Mouse (Mus musculus): Measurements from ENCODE around the gene Sec14l1. TPM values are rescaled to one million over a fixed set of nuclear protein-coding genes. Genes with fewer than 3 reads are reported as not detected.

The Sec14l1 gene
- polyA plus RNA-seq, 1 experiment from 2014 or later = 57.0 TPM

- peaks cover 31% of the 10 kb centered on the region for H3K36me3 ChIP-seq
- no peaks in the 10 kb centered on the region for H3K9me3 ChIP-seq
- no peak for DNase-seq (ENCODE audit: low spot score)
- H3K4me3 ChIP-seq = no peak overlapping the region
- H3K27me3 ChIP-seq (ENCODE audit: insufficient read depth, poor library complexity, severe bottlenecking) = no peaks in the 10 kb centered on the region
- H3K4me1 ChIP-seq (replicated peaks) = peaks cover 59% of the 10 kb centered on the region
- 82% methylated on average over 13 of the region's 13 CpGs for WGBS
- H3K27ac ChIP-seq = no peak overlapping the region
Measured at GRCm38 (mm10) chr11:117127250-117127837, 12.4 kb downstream of the Sec14l1 start.

GRCm38 (mm10) chr11:117127931-117128548, 13.1 kb downstream of the Sec14l1 start:
- Histone ChIP-seq H3K4me3 (no peak overlapping the region), H3K36me3 (peaks cover 31% of the 10 kb centered on the region), H3K9me3 (no peaks in the 10 kb centered on the region), H3K27me3 (ENCODE audit: insufficient read depth, poor library complexity, severe bottlenecking) (no peaks in the 10 kb centered on the region), H3K4me1 (replicated peaks) (peaks cover 52% of the 10 kb centered on the region), H3K27ac (peak overlapping the region; percentile 42; the same call in 1 of the 2 replicates)
- WGBS = 65% methylated on average over 12 of the region's 12 CpGs
- DNase-seq (ENCODE audit: low spot score) = no peak

GRCm38 (mm10) chr11:117129473-117129872, 14.5 kb downstream of the Sec14l1 start:
- peak overlapping the region; percentile 71 for H3K27ac ChIP-seq
- WGBS = 60% methylated on average over 11 of the region's 11 CpGs

GRCm38 (mm10) chr11:117130068-117130467, 15.1 kb downstream of the Sec14l1 start:
- DNase-seq (ENCODE audit: low spot score) = no peak
- H3K36me3 ChIP-seq = peaks cover 22% of the 10 kb centered on the region
- no peaks in the 10 kb centered on the region for H3K27me3 ChIP-seq (ENCODE audit: insufficient read depth, poor library complexity, severe bottlenecking)
- 82% methylated on average over 8 of the region's 8 CpGs for WGBS
- peaks cover 47% of the 10 kb centered on the region for H3K4me1 ChIP-seq (replicated peaks)
- no peaks in the 10 kb centered on the region for H3K9me3 ChIP-seq
- H3K27ac ChIP-seq = peak overlapping the region; percentile 71
- no peak overlapping the region for H3K4me3 ChIP-seq

More at GRCm38 (mm10) chr11:117129473-117129872, 14.5 kb downstream of the Sec14l1 start:
- no peaks in the 10 kb centered on the region for H3K9me3 ChIP-seq
- no peak for DNase-seq (ENCODE audit: low spot score)
- peaks cover 22% of the 10 kb centered on the region for H3K36me3 ChIP-seq
- no peaks in the 10 kb centered on the region for H3K27me3 ChIP-seq (ENCODE audit: insufficient read depth, poor library complexity, severe bottlenecking)
- no peak overlapping the region for H3K4me3 ChIP-seq
- peaks cover 42% of the 10 kb centered on the region for H3K4me1 ChIP-seq (replicated peaks)

- no peak overlapping the region for H3K27ac ChIP-seq
- WGBS = 65% methylated on average over 5 of the region's 5 CpGs
- H3K4me1 ChIP-seq (replicated peaks) = peaks cover 51% of the 10 kb centered on the region
Measured at GRCm38 (mm10) chr11:117130888-117131287, 15.9 kb downstream of the Sec14l1 start.

GRCm38 (mm10) chr11:117131450-117131849, 16.5 kb downstream of the Sec14l1 start:
- no peak overlapping the region for H3K27ac ChIP-seq

More at GRCm38 (mm10) chr11:117130888-117131287, 15.9 kb downstream of the Sec14l1 start:
- H3K36me3 ChIP-seq = peaks cover 22% of the 10 kb centered on the region
- H3K4me3 ChIP-seq = no peak overlapping the region
- H3K27me3 ChIP-seq (ENCODE audit: insufficient read depth, poor library complexity, severe bottlenecking) = no peaks in the 10 kb centered on the region
- no peak for DNase-seq (ENCODE audit: low spot score)
- H3K9me3 ChIP-seq = no peaks in the 10 kb centered on the region

GRCm38 (mm10) chr11:117134776-117135387, 19.9 kb downstream of the Sec14l1 start:
- no peak for DNase-seq (ENCODE audit: low spot score)
- no peaks in the 10 kb centered on the region for H3K9me3 ChIP-seq
- H3K4me3 ChIP-seq = no peak overlapping the region
- WGBS = 68% methylated on average over 23 of the region's 23 CpGs
- H3K27ac ChIP-seq = peak overlapping the region; percentile 59; the same call in 1 of the 2 replicates
- peaks cover 31% of the 10 kb centered on the region for H3K4me1 ChIP-seq (replicated peaks)
- H3K36me3 ChIP-seq = peaks cover 24% of the 10 kb centered on the region
- H3K27me3 ChIP-seq (ENCODE audit: insufficient read depth, poor library complexity, severe bottlenecking) = no peaks in the 10 kb centered on the region

More at GRCm38 (mm10) chr11:117131450-117131849, 16.5 kb downstream of the Sec14l1 start:
- Histone ChIP-seq H3K4me3 (no peak overlapping the region), H3K9me3 (no peaks in the 10 kb centered on the region), H3K27me3 (ENCODE audit: insufficient read depth, poor library complexity, severe bottlenecking) (no peaks in the 10 kb centered on the region), H3K36me3 (peaks cover 22% of the 10 kb centered on the region), H3K4me1 (replicated peaks) (peaks cover 55% of the 10 kb centered on the region)
- WGBS = 96% methylated on average over 10 of the region's 10 CpGs
- no peak for DNase-seq (ENCODE audit: low spot score)

- peaks cover 25% of the 10 kb centered on the region for H3K4me1 ChIP-seq (replicated peaks)
- H3K4me3 ChIP-seq = peak overlapping the region; percentile 7
- H3K27ac ChIP-seq = peak overlapping the region; percentile 54
- no peaks in the 10 kb centered on the region for H3K9me3 ChIP-seq
- H3K27me3 ChIP-seq (ENCODE audit: insufficient read depth, poor library complexity, severe bottlenecking) = no peaks in the 10 kb centered on the region
- DNase-seq (ENCODE audit: low spot score) = no peak
- peaks cover 21% of the 10 kb centered on the region for H3K36me3 ChIP-seq
- WGBS = 44% methylated on average over 17 of the region's 17 CpGs
Measured at GRCm38 (mm10) chr11:117135457-117136290, 20.7 kb downstream of the Sec14l1 start.

- Histone ChIP-seq H3K27me3 (ENCODE audit: insufficient read depth, poor library complexity, severe bottlenecking) (no peaks in the 10 kb centered on the region), H3K36me3 (peaks cover 32% of the 10 kb centered on the region), H3K9me3 (no peaks in the 10 kb centered on the region), H3K4me3 (no peak overlapping the region), H3K27ac (no peak overlapping the region), H3K4me1 (replicated peaks) (peaks cover 21% of the 10 kb centered on the region)
- 92% methylated on average over 14 of the region's 14 CpGs for WGBS
- no peak for DNase-seq (ENCODE audit: low spot score)
Measured at GRCm38 (mm10) chr11:117136880-117137279, 21.9 kb downstream of the Sec14l1 start.

GRCm38 (mm10) chr11:117138213-117138761, 23.3 kb downstream of the Sec14l1 start:
- Histone ChIP-seq H3K4me3 (no peak overlapping the region), H3K27ac (no peak overlapping the region), H3K36me3 (peaks cover 40% of the 10 kb centered on the region), H3K9me3 (no peaks in the 10 kb centered on the region), H3K4me1 (replicated peaks) (peaks cover 21% of the 10 kb centered on the region), H3K27me3 (ENCODE audit: insufficient read depth, poor library complexity, severe bottlenecking) (no peaks in the 10 kb centered on the region)
- DNase-seq (ENCODE audit: low spot score) = no peak
- WGBS = 89% methylated on average over 9 of the region's 9 CpGs

GRCm38 (mm10) chr11:117138795-117139463, 24.0 kb downstream of the Sec14l1 start:
- WGBS = 88% methylated on average over 12 of the region's 12 CpGs
- Histone ChIP-seq H3K4me1 (replicated peaks) (peaks cover 21% of the 10 kb centered on the region), H3K36me3 (peaks cover 46% of the 10 kb centered on the region), H3K27ac (no peak overlapping the region), H3K9me3 (no peaks in the 10 kb centered on the region), H3K4me3 (no peak overlapping the region), H3K27me3 (ENCODE audit: insufficient read depth, poor library complexity, severe bottlenecking) (no peaks in the 10 kb centered on the region)
- no peak for DNase-seq (ENCODE audit: low spot score)
